Mouse (Mus musculus) heart, adult 11 months (tissue): ENCODE measurements at regions not wholly inside any gene's neighbourhood (a gene's known extent, or its start where the extent isn't known, plus 50 kb on each side); places are given as distances from the start of the nearest gene placed in this dataset.

ENCODE experiments used
- DNase-seq: peaks from one replicate; pipeline ENCODE4 v3.0.0; 2022

GRCm38 (mm10) chr13:6261458-6261857 is 286.5 kb upstream of the Pitrm1 start:
- DNase-seq: no peak

GRCm38 (mm10) chr13:6270546-6270945 is 277.4 kb upstream of the Pitrm1 start:
- no peak for DNase-seq

- DNase-seq: no peak
Observed at GRCm38 (mm10) chr13:6272932-6273331, 275.0 kb upstream of the Pitrm1 start.

- DNase-seq: no peak
Observed at GRCm38 (mm10) chr13:6280073-6280472, 267.9 kb upstream of the Pitrm1 start.

GRCm38 (mm10) chr13:6288109-6288508 is 259.8 kb upstream of the Pitrm1 start:
- DNase-seq: no peak

- DNase-seq: no peak
Observed at GRCm38 (mm10) chr13:6292098-6292497, 255.9 kb upstream of the Pitrm1 start.

- DNase-seq: no peak
Observed at GRCm38 (mm10) chr13:6305718-6306117, 242.2 kb upstream of the Pitrm1 start.

- DNase-seq: no peak
Observed at GRCm38 (mm10) chr13:6306616-6306988, 241.3 kb upstream of the Pitrm1 start.

- DNase-seq: no peak
Observed at GRCm38 (mm10) chr13:6306989-6307917, 240.7 kb upstream of the Pitrm1 start.

GRCm38 (mm10) chr13:6316201-6316600 is 231.7 kb upstream of the Pitrm1 start:
- no peak for DNase-seq

GRCm38 (mm10) chr13:6323948-6324347 is 224.0 kb upstream of the Pitrm1 start:
- no peak for DNase-seq

- DNase-seq: no peak
Observed at GRCm38 (mm10) chr13:6330320-6330950, 217.5 kb upstream of the Pitrm1 start.

GRCm38 (mm10) chr13:6340157-6340556 is 207.8 kb upstream of the Pitrm1 start:
- DNase-seq: no peak

GRCm38 (mm10) chr13:6341102-6341737 is 206.7 kb upstream of the Pitrm1 start:
- peak; percentile 90 for DNase-seq

- DNase-seq: no peak
Observed at GRCm38 (mm10) chr13:6365169-6365568, 182.8 kb upstream of the Pitrm1 start.

GRCm38 (mm10) chr13:6367661-6368060 is 180.3 kb upstream of the Pitrm1 start:
- DNase-seq: no peak

GRCm38 (mm10) chr13:6374570-6375173 is 173.3 kb upstream of the Pitrm1 start:
- no peak for DNase-seq

- DNase-seq: no peak
Observed at GRCm38 (mm10) chr13:6377919-6378318, 170.0 kb upstream of the Pitrm1 start.

- peak; percentile 44 for DNase-seq
Observed at GRCm38 (mm10) chr13:6395562-6396223, 152.3 kb upstream of the Pitrm1 start.

- DNase-seq: peak; percentile 54
Observed at GRCm38 (mm10) chr13:6397648-6398047, 150.3 kb upstream of the Pitrm1 start.

GRCm38 (mm10) chr13:6431821-6432220 is 116.1 kb upstream of the Pitrm1 start:
- DNase-seq: no peak

GRCm38 (mm10) chr13:6446976-6447375 is 101.0 kb upstream of the Pitrm1 start:
- no peak for DNase-seq

- no peak for DNase-seq
Observed at GRCm38 (mm10) chr13:6461363-6461762, 86.6 kb upstream of the Pitrm1 start.
